Mouse (Mus musculus): ENCODE measurements around the gene Oas1a.

GRCm38 (mm10) chr5:120892243-120892660 is 15.1 kb downstream of the Oas1a start:
- no peak for TF ChIP-seq POLR2A (IDR thresholded peaks at IDR 0.05; ENCODE audit: control insufficient read depth, extremely low read depth, insufficient read depth, low read length, poor library complexity)
- TF ChIP-seq CTCF (IDR thresholded peaks at IDR 0.05; ENCODE audit: borderline replicate concordance, control insufficient read depth, extremely low read depth, insufficient read depth, low read length, poor library complexity), result no peak
